Mouse (Mus musculus): ENCODE data around the gene Dck.

DNA sequence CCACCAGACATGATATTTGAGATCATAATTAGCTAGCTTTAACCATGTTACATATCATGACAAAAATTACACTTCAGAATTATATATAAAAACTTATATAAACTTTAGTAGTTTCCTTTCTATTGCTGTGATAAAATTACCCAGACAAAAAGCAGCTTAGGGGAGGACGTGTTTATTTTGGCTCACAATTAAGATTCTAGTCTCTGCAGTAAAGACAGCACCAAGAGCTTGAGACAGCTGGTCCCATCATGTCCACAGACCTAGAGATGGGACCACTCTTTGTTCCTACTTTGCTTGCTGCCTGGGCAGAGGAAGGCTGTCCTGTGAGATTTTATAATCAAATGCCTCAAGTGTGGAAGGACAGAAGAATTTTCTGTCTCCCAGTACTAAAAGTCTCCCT, 20.3 kb downstream of the Dck start:
- TF ChIP-seq CTCF (IDR thresholded peaks at IDR 0.05 in 2 of 3, conservative IDR thresholded peaks at IDR 0.05 in 1 of 3; ENCODE audit: control insufficient read depth in 1 of 3, insufficient read depth in 1 of 3, low read depth in 2 of 3, low read length in 3 of 3, poor library complexity in 1 of 3, severe bottlenecking in 1 of 3) (no peak), ZNF384 (IDR thresholded peaks at IDR 0.05; ENCODE audit: low read depth, low read length) (no peak), USF2 (IDR thresholded peaks at IDR 0.05; ENCODE audit: borderline replicate concordance in 1 of 2, insufficient read depth in 1 of 2, low read depth in 1 of 2, low read length in 2 of 2) (no peak)

Data from MEL (cell line).